Mouse (Mus musculus): ENCODE data around the gene Zfp78. TPM values are rescaled to one million over a fixed set of nuclear protein-coding genes. Genes with fewer than 3 reads are reported as not detected.

Gene Zfp78
- 1.9 and 3.0 TPM in 2 replicates for polyA plus RNA-seq (2014; fragmentation: Nextera tagmentation; extraction: Ambion mirVana)

- ATAC-seq (replicated peaks; ENCODE audit: insufficient number of reproducible peaks, low FRiP score, low TSS enrichment, low read depth), result no peak; the same call in 1 of the 2 replicates
- Histone ChIP-seq H3K36me3 (replicated peaks; ENCODE audit: control insufficient read depth, insufficient read depth, low read depth, low read length) (no peaks in the 10 kb centered on the region), H3K4me3 (ENCODE audit: low read depth, low read length) (peak within 1 kb of the TSS; percentile 45), H3K27me3 (ENCODE audit: control insufficient read depth, insufficient read depth, low read length) (no peaks in the 10 kb centered on the region), H3K27ac (replicated peaks; ENCODE audit: low read depth, low read length) (peak within 1 kb of the TSS; percentile 47; the same call in 1 of the 2 replicates), H3K4me1 (ENCODE audit: control insufficient read depth, insufficient read depth, low read length) (no peaks in the 10 kb centered on the region), H3K9ac (replicated peaks; ENCODE audit: low read length) (peak within 1 kb of the TSS; percentile 61), H3K4me2 (ENCODE audit: low read depth, low read length) (peak within 1 kb of the TSS; percentile 63), H3K9me3 (replicated peaks; ENCODE audit: control insufficient read depth, low read length) (no peaks in the 10 kb centered on the region)
- under 1% methylated on average over 23 of the region's 23 CpGs for WGBS
- peak; percentile 94 for DNase-seq (ENCODE audit: low spot score)
Observed at GRCm38 (mm10) chr7:6363047-6363488, at the start of gene Zfp78. Gene Zfp78, plus strand, starts transcription at chr7:6363280.

- Histone ChIP-seq H3K9ac (replicated peaks; ENCODE audit: low read length) (peak overlapping the region; percentile 76), H3K4me1 (ENCODE audit: control insufficient read depth, insufficient read depth, low read length) (no peaks in the 10 kb centered on the region), H3K27ac (replicated peaks; ENCODE audit: low read depth, low read length) (no peak overlapping the region), H3K36me3 (replicated peaks; ENCODE audit: control insufficient read depth, insufficient read depth, low read depth, low read length) (no peaks in the 10 kb centered on the region), H3K9me3 (replicated peaks; ENCODE audit: control insufficient read depth, low read length) (no peaks in the 10 kb centered on the region), H3K4me3 (ENCODE audit: low read depth, low read length) (peak overlapping the region; percentile 42), H3K27me3 (ENCODE audit: control insufficient read depth, insufficient read depth, low read length) (no peaks in the 10 kb centered on the region), H3K4me2 (ENCODE audit: low read depth, low read length) (peak overlapping the region; percentile 44)
- 19% methylated on average over 23 of the region's 23 CpGs for WGBS
- ATAC-seq (replicated peaks; ENCODE audit: insufficient number of reproducible peaks, low FRiP score, low TSS enrichment, low read depth) (peak; percentile 87), DNase-seq (ENCODE audit: low spot score) (no peak)
Observed at GRCm38 (mm10) chr7:6330458-6331232, 32.4 kb upstream of the Zfp78 start.

GRCm38 (mm10) chr7:6331233-6331956, 31.7 kb upstream of the Zfp78 start, which contains the start of gene Zfp583:
Gene Zfp583, minus strand, starts transcription at chr7:6331285.
- 3% methylated on average over 31 of the region's 31 CpGs for WGBS

GRCm38 (mm10) chr7:6339865-6340264, 23.2 kb upstream of the Zfp78 start:
- H3K4me1 ChIP-seq (ENCODE audit: control insufficient read depth, insufficient read depth, low read length), result no peaks in the 10 kb centered on the region
- WGBS, result 83% methylated on average over 5 of the region's 5 CpGs
- ATAC-seq (replicated peaks; ENCODE audit: insufficient number of reproducible peaks, low FRiP score, low TSS enrichment, low read depth), result no peak
- DNase-seq (ENCODE audit: low spot score), result no peak
- no peak overlapping the region for H3K4me2 ChIP-seq (ENCODE audit: low read depth, low read length)
- H3K9ac ChIP-seq (replicated peaks; ENCODE audit: low read length), result no peak overlapping the region
- no peak overlapping the region for H3K27ac ChIP-seq (replicated peaks; ENCODE audit: low read depth, low read length)
- no peak overlapping the region for H3K4me3 ChIP-seq (ENCODE audit: low read depth, low read length)
- no peaks in the 10 kb centered on the region for H3K9me3 ChIP-seq (replicated peaks; ENCODE audit: control insufficient read depth, low read length)
- no peaks in the 10 kb centered on the region for H3K27me3 ChIP-seq (ENCODE audit: control insufficient read depth, insufficient read depth, low read length)
- H3K36me3 ChIP-seq (replicated peaks; ENCODE audit: control insufficient read depth, insufficient read depth, low read depth, low read length), result no peaks in the 10 kb centered on the region

More at GRCm38 (mm10) chr7:6331233-6331956, 31.7 kb upstream of the Zfp78 start, which contains the start of gene Zfp583:
- Histone ChIP-seq H3K4me3 (ENCODE audit: low read depth, low read length) (peak within 1 kb of the TSS; percentile 42), H3K4me2 (ENCODE audit: low read depth, low read length) (peak within 1 kb of the TSS; percentile 44), H3K36me3 (replicated peaks; ENCODE audit: control insufficient read depth, insufficient read depth, low read depth, low read length) (no peaks in the 10 kb centered on the region), H3K27me3 (ENCODE audit: control insufficient read depth, insufficient read depth, low read length) (no peaks in the 10 kb centered on the region), H3K9ac (replicated peaks; ENCODE audit: low read length) (peak within 1 kb of the TSS; percentile 76), H3K9me3 (replicated peaks; ENCODE audit: control insufficient read depth, low read length) (no peaks in the 10 kb centered on the region), H3K4me1 (ENCODE audit: control insufficient read depth, insufficient read depth, low read length) (no peaks in the 10 kb centered on the region), H3K27ac (replicated peaks; ENCODE audit: low read depth, low read length) (peak within 1 kb of the TSS; percentile 72)
- ATAC-seq (replicated peaks; ENCODE audit: insufficient number of reproducible peaks, low FRiP score, low TSS enrichment, low read depth) (peak; percentile 91), DNase-seq (ENCODE audit: low spot score) (peak; percentile 90)

- peak within 1 kb of the TSS; percentile 70 for H3K9ac ChIP-seq (replicated peaks; ENCODE audit: low read length)
- no peak within 1 kb of the TSS for H3K27ac ChIP-seq (replicated peaks; ENCODE audit: low read depth, low read length)
- H3K4me2 ChIP-seq (ENCODE audit: low read depth, low read length), result no peak within 1 kb of the TSS; the same call in 1 of the 2 replicates
- no peaks in the 10 kb centered on the region for H3K27me3 ChIP-seq (ENCODE audit: control insufficient read depth, insufficient read depth, low read length)
- WGBS, result under 1% methylated on average over 26 of the region's 26 CpGs
- H3K36me3 ChIP-seq (replicated peaks; ENCODE audit: control insufficient read depth, insufficient read depth, low read depth, low read length), result no peaks in the 10 kb centered on the region
- no peaks in the 10 kb centered on the region for H3K9me3 ChIP-seq (replicated peaks; ENCODE audit: control insufficient read depth, low read length)
- ATAC-seq (replicated peaks; ENCODE audit: insufficient number of reproducible peaks, low FRiP score, low TSS enrichment, low read depth), result peak; percentile 92
- H3K4me1 ChIP-seq (ENCODE audit: control insufficient read depth, insufficient read depth, low read length), result no peaks in the 10 kb centered on the region
- DNase-seq (ENCODE audit: low spot score), result peak; percentile 89
- peak within 1 kb of the TSS; percentile 64 for H3K4me3 ChIP-seq (ENCODE audit: low read depth, low read length)
Observed at GRCm38 (mm10) chr7:6343501-6344071, 19.5 kb upstream of the Zfp78 start, which contains the start of gene Gm3854. Gene Gm3854, plus strand, starts transcription at chr7:6343759.

GRCm38 (mm10) chr7:6344124-6344523, 19.0 kb upstream of the Zfp78 start:
- H3K4me3 ChIP-seq (ENCODE audit: low read depth, low read length), result peak overlapping the region; percentile 64
- no peaks in the 10 kb centered on the region for H3K27me3 ChIP-seq (ENCODE audit: control insufficient read depth, insufficient read depth, low read length)
- H3K4me2 ChIP-seq (ENCODE audit: low read depth, low read length), result no peak overlapping the region; the same call in 1 of the 2 replicates
- peak overlapping the region; percentile 70 for H3K9ac ChIP-seq (replicated peaks; ENCODE audit: low read length)
- no peaks in the 10 kb centered on the region for H3K36me3 ChIP-seq (replicated peaks; ENCODE audit: control insufficient read depth, insufficient read depth, low read depth, low read length)
- ATAC-seq (replicated peaks; ENCODE audit: insufficient number of reproducible peaks, low FRiP score, low TSS enrichment, low read depth), result no peak
- H3K27ac ChIP-seq (replicated peaks; ENCODE audit: low read depth, low read length), result no peak overlapping the region
- H3K4me1 ChIP-seq (ENCODE audit: control insufficient read depth, insufficient read depth, low read length), result no peaks in the 10 kb centered on the region
- no peaks in the 10 kb centered on the region for H3K9me3 ChIP-seq (replicated peaks; ENCODE audit: control insufficient read depth, low read length)
- 35% methylated on average over 10 of the region's 10 CpGs for WGBS
- no peak for DNase-seq (ENCODE audit: low spot score)

- ATAC-seq (replicated peaks; ENCODE audit: insufficient number of reproducible peaks, low FRiP score, low TSS enrichment, low read depth) (no peak), DNase-seq (ENCODE audit: low spot score) (no peak)
- Histone ChIP-seq H3K9ac (replicated peaks; ENCODE audit: low read length) (no peak overlapping the region), H3K9me3 (replicated peaks; ENCODE audit: control insufficient read depth, low read length) (no peaks in the 10 kb centered on the region), H3K4me3 (ENCODE audit: low read depth, low read length) (no peak overlapping the region), H3K27ac (replicated peaks; ENCODE audit: low read depth, low read length) (no peak overlapping the region), H3K27me3 (ENCODE audit: control insufficient read depth, insufficient read depth, low read length) (no peaks in the 10 kb centered on the region), H3K4me2 (ENCODE audit: low read depth, low read length) (no peak overlapping the region), H3K4me1 (ENCODE audit: control insufficient read depth, insufficient read depth, low read length) (no peaks in the 10 kb centered on the region), H3K36me3 (replicated peaks; ENCODE audit: control insufficient read depth, insufficient read depth, low read depth, low read length) (no peaks in the 10 kb centered on the region)
- WGBS, result 65% methylated on average over 2 of the region's 2 CpGs
Observed at GRCm38 (mm10) chr7:6358121-6358520, 5.0 kb upstream of the Zfp78 start.
